Mouse (Mus musculus): ENCODE measurements around the gene Chchd6. TPM values are rescaled to one million over a fixed set of nuclear protein-coding genes. Genes with fewer than 3 reads are reported as not detected.

The Chchd6 gene
- total RNA-seq, 2 experiments from 2014 or later, result 3.7 to 4.7 TPM

- DNase-seq (ENCODE audit: low spot score), result no peak
These were observed 139.9 kb downstream of the Chchd6 start for GRCm38 (mm10) chr6:89455523-89456000.

GRCm38 (mm10) chr6:89454437-89454836, 141.0 kb downstream of the Chchd6 start:
- no peak for DNase-seq (ENCODE audit: low spot score)

DNA sequence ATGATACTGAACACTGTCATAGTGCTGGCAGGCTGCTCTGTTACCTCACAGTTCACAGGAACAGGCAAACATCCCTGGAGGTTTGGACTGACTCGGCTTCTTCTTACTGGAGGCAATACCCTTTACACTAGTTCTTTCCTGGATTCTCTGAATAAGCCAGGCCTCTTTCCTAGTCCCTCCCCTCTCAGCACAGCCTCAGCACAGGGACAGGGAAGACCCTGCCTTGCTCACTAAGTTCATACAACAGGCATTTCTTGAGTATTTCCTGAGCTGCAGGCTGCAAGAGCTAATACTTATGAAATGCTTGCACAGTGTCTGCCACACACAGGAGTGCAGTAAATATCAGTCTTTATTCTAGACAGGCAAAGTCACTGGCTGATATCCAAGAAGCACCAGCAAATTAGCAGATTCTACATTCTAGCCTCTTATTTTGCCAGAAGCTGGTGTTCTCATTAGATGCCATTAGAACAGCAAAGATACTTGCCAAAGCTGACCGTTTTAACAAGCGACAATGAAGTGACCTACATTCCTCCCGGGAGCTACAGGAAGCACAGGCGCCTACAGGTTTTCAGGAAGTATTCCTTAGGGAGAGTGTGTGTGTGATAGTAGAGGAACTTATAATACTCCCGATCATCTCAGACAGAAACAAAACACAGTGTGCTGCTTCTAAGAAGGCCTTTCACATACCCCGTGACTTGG, 142.3 kb downstream of the Chchd6 start:
- DNase-seq (ENCODE audit: low spot score), result peak; percentile 26

- no peak for DNase-seq (ENCODE audit: low spot score)
These were observed 143.1 kb downstream of the Chchd6 start for GRCm38 (mm10) chr6:89452356-89452755.

DNA sequence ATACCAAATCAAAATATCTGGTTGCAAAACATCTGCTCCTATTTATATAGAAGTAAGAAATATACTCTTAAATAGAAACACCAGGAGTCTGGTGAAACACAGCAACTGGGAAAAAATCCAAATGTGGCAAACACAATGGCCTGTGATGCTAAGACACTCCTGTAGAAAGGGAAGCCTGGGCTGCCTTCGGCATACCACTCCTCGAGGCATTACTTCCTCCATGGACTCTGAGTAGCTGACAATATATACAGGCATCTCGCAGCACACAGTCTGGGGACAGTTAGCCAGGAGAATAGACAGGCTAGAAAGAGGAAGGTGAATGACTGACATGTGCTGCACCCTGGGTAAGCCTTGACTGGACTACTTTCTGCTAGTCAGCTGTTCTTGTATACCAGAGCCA, 146.7 kb downstream of the Chchd6 start:
- no peak for DNase-seq (ENCODE audit: low spot score)

DNA sequence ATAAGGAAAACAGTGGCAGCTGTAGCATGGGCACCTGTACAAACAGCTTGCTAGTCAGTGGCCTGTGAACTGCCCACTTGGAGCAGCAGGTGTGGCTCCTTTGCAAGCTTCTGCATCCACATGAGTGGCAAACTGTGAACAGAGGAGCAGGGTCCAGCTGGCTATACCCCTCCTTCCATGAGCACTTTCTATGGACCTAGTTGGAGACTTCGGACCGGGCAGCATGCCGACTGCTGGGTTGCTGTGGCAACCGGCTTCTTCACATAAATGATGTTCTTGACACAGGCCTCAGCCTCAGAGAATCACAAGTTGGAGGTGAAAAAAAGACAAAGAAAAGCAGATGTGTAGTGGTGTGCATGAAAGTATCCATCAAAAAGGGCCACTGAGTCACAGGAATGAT, 154.8 kb downstream of the Chchd6 start:
- DNase-seq (ENCODE audit: low spot score), result no peak

- no peak for DNase-seq (ENCODE audit: low spot score)
These were observed 163.5 kb downstream of the Chchd6 start for GRCm38 (mm10) chr6:89431920-89432482.

DNA sequence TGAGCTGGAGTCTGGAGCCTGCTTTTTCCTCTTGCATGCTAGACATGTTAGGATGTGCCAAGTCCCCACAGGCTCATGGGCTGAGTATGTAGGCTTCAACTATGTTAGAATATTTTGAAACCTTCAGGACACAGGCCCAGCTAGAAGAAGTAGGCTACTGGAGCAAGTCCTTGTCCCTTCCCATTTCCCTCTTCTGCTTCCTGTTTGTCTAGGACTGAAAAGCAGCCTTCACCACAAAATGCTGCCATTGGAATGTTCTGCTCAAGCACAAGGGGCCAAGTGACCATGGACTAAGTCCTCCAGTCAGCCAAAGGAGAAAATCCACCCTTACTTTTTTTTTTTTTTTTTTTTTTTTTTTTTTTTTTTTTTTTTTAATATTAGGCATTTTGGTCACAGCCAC, 164.7 kb downstream of the Chchd6 start:
- DNase-seq (ENCODE audit: low spot score), result no peak

DNA sequence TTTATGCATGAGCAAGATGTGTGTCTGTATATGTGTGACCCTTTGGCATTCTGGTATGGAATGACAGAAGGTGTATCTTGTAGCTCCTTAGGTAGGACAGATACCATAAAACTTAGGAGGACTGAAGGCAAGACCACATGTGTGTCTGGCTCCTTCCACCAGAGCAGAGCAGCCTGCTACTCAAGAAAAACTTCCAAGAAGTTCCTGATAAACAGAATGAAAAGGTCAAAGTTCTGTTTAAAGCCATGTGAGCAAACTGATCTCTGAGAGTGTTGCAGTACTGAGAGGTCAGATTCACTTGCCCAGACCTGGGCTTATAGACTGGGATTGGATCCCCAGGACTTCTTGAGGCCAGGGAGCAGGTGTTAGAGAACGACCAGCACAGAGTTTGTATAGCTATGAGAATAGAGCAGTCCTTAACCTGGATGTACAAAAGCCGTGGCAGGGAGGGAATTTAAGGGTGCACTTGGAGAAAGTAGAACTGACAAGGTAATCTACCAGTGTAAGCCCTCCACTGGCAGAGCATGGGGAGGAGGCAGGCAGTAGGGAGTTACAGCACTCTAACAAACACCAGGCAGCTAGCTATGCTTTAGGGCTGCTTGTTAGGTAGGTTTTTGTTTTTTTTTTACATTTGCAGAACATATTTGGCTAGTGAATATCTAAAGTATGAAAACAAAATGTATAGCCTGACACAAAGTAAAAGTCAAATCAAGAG, 166.6 kb downstream of the Chchd6 start:
- DNase-seq (ENCODE audit: low spot score), result no peak

- DNase-seq (ENCODE audit: low spot score), result no peak
These were observed 171.0 kb downstream of the Chchd6 start for GRCm38 (mm10) chr6:89424461-89424860.

DNA sequence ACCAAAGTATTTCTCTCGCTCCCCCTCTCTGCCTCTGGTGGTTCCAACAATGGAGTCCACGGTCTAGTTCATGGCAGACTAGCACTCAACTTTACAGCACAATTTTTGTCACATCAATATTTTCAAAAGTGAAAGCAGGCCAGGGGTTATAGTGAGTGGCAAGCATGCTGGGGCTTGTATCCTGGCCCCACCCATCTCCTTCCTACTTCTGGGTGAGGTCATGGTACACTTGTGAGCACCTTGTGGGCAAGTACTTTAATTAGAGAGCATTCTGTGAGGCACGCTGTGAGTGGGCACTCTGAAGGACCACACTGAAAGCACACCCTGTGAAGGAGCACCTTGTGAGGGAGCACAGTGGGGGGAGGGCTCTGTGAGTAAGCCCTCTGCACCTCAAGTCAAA, 172.8 kb downstream of the Chchd6 start:
- no peak for DNase-seq (ENCODE audit: low spot score)

GRCm38 (mm10) chr6:89421922-89422321, 173.5 kb downstream of the Chchd6 start:
- DNase-seq (ENCODE audit: low spot score), result no peak

GRCm38 (mm10) chr6:89421503-89421902, 173.9 kb downstream of the Chchd6 start:
- no peak for DNase-seq (ENCODE audit: low spot score)

DNA sequence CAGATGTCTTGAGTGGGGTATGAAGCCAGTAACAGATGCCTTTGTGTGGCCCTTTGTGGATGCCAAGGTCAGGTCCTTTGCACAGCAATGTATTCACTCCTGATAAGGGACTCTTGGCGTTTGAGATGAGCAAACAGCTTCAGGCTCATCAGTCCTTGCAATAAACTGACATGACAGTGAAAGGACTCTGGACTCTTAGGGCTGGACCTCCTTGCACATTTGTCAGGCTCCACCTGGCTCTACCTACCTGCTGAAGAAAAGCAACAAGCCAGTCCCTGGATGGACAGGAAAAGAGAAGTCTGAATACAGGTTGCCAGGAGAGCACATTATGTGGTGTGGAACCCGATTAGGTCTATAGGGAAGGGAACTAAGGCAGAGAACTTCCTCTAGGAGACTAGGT, 174.7 kb downstream of the Chchd6 start:
- DNase-seq (ENCODE audit: low spot score), result no peak

- DNase-seq (ENCODE audit: low spot score), result no peak
These were observed 175.3 kb downstream of the Chchd6 start for GRCm38 (mm10) chr6:89420110-89420509.

DNA sequence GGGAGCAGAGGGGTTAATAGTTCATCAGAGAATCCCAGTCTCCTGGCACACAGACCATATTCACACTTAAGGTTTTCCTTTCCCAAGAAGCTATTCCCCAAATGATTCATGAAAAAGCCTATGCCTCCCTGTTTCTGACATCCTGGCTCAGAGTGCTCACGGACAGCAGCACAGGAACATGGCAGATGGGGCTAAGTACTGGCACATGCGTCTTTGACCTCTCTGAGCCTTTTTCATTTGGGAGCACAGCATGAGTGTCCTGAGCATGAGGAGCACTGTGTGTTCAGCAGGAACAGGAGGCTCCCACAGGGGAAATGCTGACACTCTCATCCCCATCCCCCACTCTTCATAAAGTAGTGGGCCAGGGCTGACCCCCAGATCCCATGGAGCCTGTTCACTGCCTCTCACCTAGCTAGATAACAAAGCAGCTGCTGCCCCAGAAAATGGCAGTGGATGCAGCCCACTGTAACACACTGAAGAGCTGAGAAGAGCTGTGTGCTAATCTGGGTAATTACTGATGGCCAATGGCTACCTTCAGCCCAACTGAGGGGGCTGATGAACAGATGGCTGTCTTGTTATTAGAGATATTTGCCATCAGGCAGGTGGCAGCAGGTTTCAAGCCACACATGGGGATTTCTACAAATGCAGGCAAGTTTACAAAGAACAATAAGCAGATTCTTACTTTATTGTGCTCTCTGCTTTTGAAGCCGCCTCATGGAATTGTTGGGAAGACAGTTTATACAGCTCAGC, 176.2 kb downstream of the Chchd6 start:
- DNase-seq (ENCODE audit: low spot score), result no peak

DNA sequence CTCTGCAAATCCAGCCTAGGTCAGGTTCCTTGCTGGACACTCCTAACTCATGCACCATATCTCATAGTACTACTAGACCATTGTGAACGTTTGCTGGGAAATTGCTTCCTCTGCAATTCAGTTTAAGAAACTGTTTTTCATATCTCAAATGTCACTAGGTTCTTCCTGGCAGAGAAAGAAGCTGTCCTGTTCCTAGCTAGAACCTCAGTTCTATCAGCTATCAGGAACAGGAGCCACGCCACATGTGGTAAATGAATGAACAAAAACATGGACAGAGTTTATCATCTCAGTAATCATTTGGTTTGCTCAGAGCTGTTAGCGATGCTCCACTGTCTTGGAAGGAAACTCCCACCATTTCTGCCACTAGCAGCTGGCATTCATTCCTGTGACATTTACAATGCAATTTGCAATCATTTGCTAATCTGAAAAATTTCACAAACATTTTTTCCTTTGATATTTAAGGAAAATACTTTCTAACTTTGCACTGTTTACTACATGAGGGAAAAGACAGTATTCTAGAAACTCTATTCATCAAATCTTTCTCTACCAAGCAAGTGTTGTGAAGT, 179.3 kb downstream of the Chchd6 start:
- no peak for DNase-seq (ENCODE audit: low spot score)

DNA sequence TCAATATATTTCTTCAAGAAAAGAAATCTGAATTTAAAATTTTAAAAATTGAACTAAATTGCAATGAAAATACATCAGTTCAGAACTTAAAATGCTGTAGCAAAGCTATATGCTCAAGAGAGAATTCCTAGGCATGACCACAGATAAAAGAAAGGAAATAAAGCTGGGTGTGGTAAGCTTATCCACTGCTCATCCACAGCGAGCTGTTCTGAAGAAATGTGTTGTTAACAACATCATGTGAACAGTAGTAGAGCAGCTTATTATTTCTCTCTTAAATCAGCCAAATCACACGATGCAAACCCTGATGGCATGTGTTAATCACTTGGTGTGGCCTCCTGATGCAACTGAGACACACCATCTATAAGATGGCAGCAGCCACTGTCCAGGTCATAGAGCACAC, 180.4 kb downstream of the Chchd6 start:
- DNase-seq (ENCODE audit: low spot score), result no peak

DNA sequence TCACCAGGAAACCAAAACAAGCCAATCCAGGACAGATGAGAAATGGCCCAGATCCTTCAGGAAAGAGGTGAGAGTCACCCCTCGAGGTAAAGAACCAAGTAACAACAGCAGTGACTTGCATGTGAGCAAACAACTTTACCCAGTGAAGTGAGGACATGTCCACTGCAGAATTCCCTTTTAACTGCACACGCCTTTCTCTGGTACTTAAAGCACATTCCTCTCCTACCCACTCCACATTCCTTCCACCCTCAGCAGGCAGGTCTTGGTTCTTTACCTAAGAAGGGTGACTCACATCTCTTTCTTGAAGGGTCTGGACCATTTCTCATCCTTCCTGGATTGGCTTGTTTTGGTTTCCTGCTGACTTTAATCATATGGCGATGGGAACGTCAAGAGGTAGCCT, 181.3 kb downstream of the Chchd6 start:
- no peak for DNase-seq (ENCODE audit: low spot score)

GRCm38 (mm10) chr6:89413481-89413884, 182.0 kb downstream of the Chchd6 start:
- DNase-seq (ENCODE audit: low spot score), result peak; percentile 21

- no peak for DNase-seq (ENCODE audit: low spot score)
These were observed 182.9 kb downstream of the Chchd6 start for GRCm38 (mm10) chr6:89412562-89412961.

DNA sequence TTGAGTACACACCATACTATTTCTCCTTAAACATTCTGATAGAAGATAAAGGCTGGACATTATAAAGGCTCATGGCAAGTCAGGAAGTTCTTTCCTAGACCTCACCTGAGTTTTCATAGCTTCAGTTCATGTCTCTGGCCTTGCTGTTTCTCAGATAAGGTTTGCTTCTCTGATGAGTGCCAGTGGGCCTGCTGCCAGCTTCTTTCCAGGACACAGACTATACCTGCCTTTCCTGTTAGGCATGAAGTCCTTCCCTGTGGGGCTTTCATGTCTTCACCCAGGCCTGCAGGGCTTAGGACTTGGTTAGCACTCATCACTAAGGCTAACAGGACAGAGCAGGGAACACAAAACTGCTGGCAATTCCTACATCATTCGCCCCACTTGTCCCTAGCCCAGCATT, 186.4 kb downstream of the Chchd6 start:
- no peak for DNase-seq (ENCODE audit: low spot score)

Measured in gastrocnemius, adult 18-20 months (tissue).